Mouse (Mus musculus) hindbrain, embryonic 12.5 days (tissue): ENCODE results near the gene Sh3bgr. TPM values are rescaled to one million over a fixed set of nuclear protein-coding genes. Genes with fewer than 3 reads are reported as not detected.
A peak's percentile ranks its signal among the peaks of the same experiment; 100 is the strongest.

Experiments
- ATAC-seq: fragments of 200-750 bp; cut with Nextera tagmentation; 2 replicates; pipeline ENCODE4 v1.8.0; 2017; ENCODE audit warnings: moderate TSS enrichment; ENCODE audit not compliant: low FRiP score
- H3K27ac ChIP-seq: fragments of 300-500 bp; sonication (generic); 2 replicates; pipeline ENCODE4 v1.5.1; 2016; ENCODE audit warnings: mild to moderate bottlenecking
- H3K27me3 ChIP-seq: fragments of 300-500 bp; sonication (generic); 2 replicates; pipeline ENCODE4 v1.6.1; 2016; ENCODE audit warnings: mild to moderate bottlenecking
- H3K36me3 ChIP-seq: fragments of 300-500 bp; sonication (generic); 2 replicates; pipeline ENCODE4 v1.6.1; 2016; ENCODE audit warnings: mild to moderate bottlenecking
- H3K4me1 ChIP-seq: fragments of 300-500 bp; sonication (generic); 2 replicates; pipeline ENCODE4 v1.6.1; 2016
- H3K4me2 ChIP-seq: fragments of 300-500 bp; sonication (generic); replicated peaks from 2 replicates; pipeline ENCODE4 v1.6.1; 2016; ENCODE audit warnings: mild to moderate bottlenecking
- H3K4me3 ChIP-seq: fragments of 300-500 bp; sonication (generic); 2 replicates; pipeline ENCODE4 v1.5.1; 2016; ENCODE audit warnings: mild to moderate bottlenecking
- H3K9ac ChIP-seq: fragments of 300-500 bp; sonication (generic); 2 replicates; pipeline ENCODE4 v1.6.1; 2016; ENCODE audit warnings: mild to moderate bottlenecking, moderate library complexity
- H3K9me3 ChIP-seq: fragments of 300-500 bp; sonication (generic); replicated peaks from 2 replicates; pipeline ENCODE4 v1.6.1; 2016; ENCODE audit warnings: mild to moderate bottlenecking
- WGBS: fragments of 180-500 bp; shearing (Covaris S2); methylation state at CpG from one replicate; pipeline ENCODE4 v1.1.7; 2016; 5-methylcytosine and 5-hydroxymethylcytosine counted together
- polyA plus RNA-seq: library from polyadenylated mRNA; unstranded; fragments of >200 nt; fragmentation: Nextera tagmentation; extraction: Ambion mirVana; gene quantifications from 2 replicates; pipeline ENCODE4 v1.2.1, GENCODE M21; 2016

Gene Sh3bgr
- polyA plus RNA-seq, 1 experiment from 2014 or later = 3.0 TPM

DNA sequence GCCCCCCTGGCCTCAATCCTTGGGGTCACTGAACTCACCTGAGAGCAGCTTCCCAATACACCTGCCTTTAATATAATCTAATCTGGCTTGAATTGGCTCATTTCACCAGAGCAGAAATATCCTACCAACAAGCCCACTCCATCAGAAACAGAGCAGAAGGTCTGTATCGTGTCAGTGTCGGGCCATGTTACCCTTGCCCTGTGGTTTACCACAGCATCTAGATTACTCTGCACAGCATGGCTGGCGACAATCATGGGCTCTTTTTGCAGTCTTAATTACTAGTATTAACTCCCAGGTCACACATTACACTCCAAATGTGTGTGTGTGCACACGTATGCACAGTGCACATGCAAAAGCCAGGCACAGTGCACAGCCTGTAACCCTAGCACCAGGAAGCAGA lies 31.4 kb upstream of the Sh3bgr start:
- no peaks in the 10 kb centered on the region for H3K4me1 ChIP-seq
- H3K4me2 ChIP-seq = no peak overlapping the region
- H3K9me3 ChIP-seq = no peaks in the 10 kb centered on the region
- H3K27me3 ChIP-seq = no peaks in the 10 kb centered on the region
- ATAC-seq = no peak
- H3K36me3 ChIP-seq = no peaks in the 10 kb centered on the region
- H3K27ac ChIP-seq = no peak overlapping the region
- H3K4me3 ChIP-seq = no peak overlapping the region
- WGBS = 95% methylated on average over 4 of the region's 4 CpGs
- H3K9ac ChIP-seq = no peak overlapping the region

DNA sequence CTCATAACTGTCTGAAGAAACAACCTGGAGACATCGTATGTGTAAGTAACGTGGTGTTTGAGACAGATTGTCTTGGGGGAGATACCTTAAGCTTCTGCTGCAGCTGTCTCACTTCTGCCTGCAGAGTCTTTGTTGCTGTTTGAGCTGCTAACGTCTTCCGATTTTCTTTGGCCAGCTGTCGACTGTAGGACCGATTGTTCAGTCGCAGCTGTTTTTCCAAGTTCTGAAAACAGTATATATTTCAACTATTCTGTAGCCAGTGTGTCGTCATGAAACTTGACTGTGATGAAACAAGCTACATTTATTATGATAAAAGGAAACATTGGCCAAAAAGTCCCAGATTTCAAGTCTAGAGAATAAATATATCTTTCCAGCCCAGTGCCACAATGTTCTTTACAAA lies 26.6 kb upstream of the Sh3bgr start:
- H3K9ac ChIP-seq = no peak overlapping the region
- no peak for ATAC-seq
- WGBS = 79% methylated on average over 8 of the region's 8 CpGs

DNA sequence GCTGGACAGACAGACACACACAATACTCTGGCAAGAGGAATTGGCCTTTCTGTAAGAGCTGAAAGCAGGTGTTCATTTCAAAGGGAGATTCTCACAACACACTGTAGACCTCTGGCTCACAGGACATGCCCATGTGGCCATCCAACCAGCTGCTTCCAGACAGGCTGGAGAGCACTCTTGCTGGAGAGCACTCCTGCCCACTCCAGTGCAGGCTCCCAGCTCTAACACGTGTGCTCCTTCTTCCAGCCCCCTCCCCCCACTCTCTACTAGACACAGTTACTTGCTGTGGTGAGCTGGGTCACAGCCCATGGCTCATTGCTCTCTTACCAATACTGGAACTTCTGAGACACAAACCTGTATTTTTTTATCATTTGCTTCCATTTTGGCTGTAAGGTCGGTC lies 24.9 kb upstream of the Sh3bgr start:
- no peak for ATAC-seq
- H3K27me3 ChIP-seq = no peaks in the 10 kb centered on the region
- WGBS = 42% methylated on average over 2 of the region's 2 CpGs
- H3K4me2 ChIP-seq = no peak overlapping the region
- H3K27ac ChIP-seq = no peak overlapping the region
- H3K4me1 ChIP-seq = peaks cover 3% of the 10 kb centered on the region; the same call in 1 of the 2 replicates
- no peaks in the 10 kb centered on the region; the same call in 1 of the 2 replicates for H3K9me3 ChIP-seq
- no peak overlapping the region for H3K4me3 ChIP-seq
- no peak overlapping the region for H3K9ac ChIP-seq
- no peaks in the 10 kb centered on the region for H3K36me3 ChIP-seq

More for the DNA sequence above, 26.6 kb upstream of the Sh3bgr start:
- Histone ChIP-seq H3K4me3 (no peak overlapping the region), H3K27ac (no peak overlapping the region), H3K36me3 (no peaks in the 10 kb centered on the region), H3K4me1 (peaks cover 3% of the 10 kb centered on the region; the same call in 1 of the 2 replicates), H3K4me2 (no peak overlapping the region), H3K9me3 (no peaks in the 10 kb centered on the region; the same call in 1 of the 2 replicates), H3K27me3 (no peaks in the 10 kb centered on the region)

GRCm38 (mm10) chr16:96179156-96179555 lies 21.1 kb upstream of the Sh3bgr start:
- H3K27me3 ChIP-seq = no peaks in the 10 kb centered on the region
- no peak overlapping the region for H3K9ac ChIP-seq
- H3K27ac ChIP-seq = no peak overlapping the region
- no peak overlapping the region for H3K4me2 ChIP-seq
- H3K4me3 ChIP-seq = no peak overlapping the region
- H3K4me1 ChIP-seq = peaks cover 3% of the 10 kb centered on the region; the same call in 1 of the 2 replicates
- no peaks in the 10 kb centered on the region; the same call in 1 of the 2 replicates for H3K9me3 ChIP-seq
- no peaks in the 10 kb centered on the region for H3K36me3 ChIP-seq
- no peak for ATAC-seq

- Histone ChIP-seq H3K4me2 (no peak overlapping the region), H3K9me3 (peaks cover 5% of the 10 kb centered on the region; the same call in 1 of the 2 replicates), H3K27me3 (no peaks in the 10 kb centered on the region), H3K9ac (no peak overlapping the region), H3K4me3 (no peak overlapping the region), H3K27ac (no peak overlapping the region), H3K36me3 (peaks cover 4% of the 10 kb centered on the region; the same call in 1 of the 2 replicates), H3K4me1 (peaks cover 5% of the 10 kb centered on the region; the same call in 1 of the 2 replicates)
- no peak for ATAC-seq
- 83% methylated on average over 5 of the region's 5 CpGs for WGBS
These were observed 12.6 kb upstream of the Sh3bgr start for GRCm38 (mm10) chr16:96187619-96188018.

DNA sequence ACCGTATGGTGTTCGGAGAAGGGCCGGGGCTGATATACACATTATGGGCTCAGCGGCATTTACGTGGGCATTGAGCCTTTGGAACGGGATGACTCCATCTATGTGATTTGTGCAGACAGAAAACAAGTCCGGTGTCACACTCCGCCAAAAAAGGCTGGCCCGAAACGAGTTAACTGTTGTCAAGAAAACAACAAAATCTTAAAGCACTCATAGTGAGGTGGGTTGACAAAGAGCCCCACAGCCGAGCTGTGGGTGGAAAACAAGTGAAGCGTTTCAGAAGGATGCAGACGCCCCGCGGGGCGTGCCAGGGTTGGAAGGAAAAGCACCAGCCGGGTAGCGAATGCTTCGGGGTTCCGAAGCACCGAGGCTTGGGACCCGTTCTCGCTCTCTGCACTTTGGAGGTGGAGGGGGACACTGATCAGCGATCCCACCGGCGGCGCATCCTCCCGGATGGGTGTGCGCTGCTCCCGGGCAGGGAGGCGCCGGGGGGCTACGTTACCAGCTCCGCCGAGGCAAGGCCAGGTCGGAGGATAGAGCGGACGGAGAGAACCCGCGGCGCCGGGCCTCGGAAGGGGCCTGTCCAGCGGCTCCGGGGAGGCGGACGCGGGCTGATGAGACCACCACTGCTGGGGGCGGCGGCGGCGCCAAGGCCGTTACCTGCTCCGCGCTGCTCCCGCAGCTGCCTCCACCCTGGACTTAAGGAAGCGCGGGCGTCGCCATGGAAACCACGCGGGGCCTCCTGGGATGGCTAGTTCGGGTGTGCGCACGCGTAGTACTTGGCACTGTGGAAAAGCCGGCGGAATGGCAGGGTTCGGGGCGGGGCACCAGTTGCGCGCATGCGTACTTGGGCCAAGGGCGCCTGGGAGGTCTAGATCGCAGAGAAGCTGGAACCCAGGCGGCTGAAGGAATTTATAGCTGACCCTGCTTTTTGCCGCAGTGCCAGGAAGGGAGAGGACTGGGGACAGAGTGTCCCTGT lies 8.4 kb upstream of the Sh3bgr start, which contains the start of gene Lca5l:
Gene Lca5l, minus strand, starts transcription at position 741 of the 976 bp plus-strand sequence.
- Histone ChIP-seq H3K4me1 (peaks cover 5% of the 10 kb centered on the region; the same call in 1 of the 2 replicates), H3K36me3 (no peaks in the 10 kb centered on the region), H3K27ac (peak within 1 kb of the TSS; percentile 71), H3K9me3 (no peaks in the 10 kb centered on the region), H3K4me3 (peak within 1 kb of the TSS; percentile 86), H3K9ac (peak within 1 kb of the TSS; percentile 83), H3K4me2 (peak within 1 kb of the TSS; percentile 70), H3K27me3 (peaks cover 3% of the 10 kb centered on the region; the same call in 1 of the 2 replicates)
- WGBS = under 1% methylated on average over 77 of the region's 77 CpGs
- ATAC-seq = peak; percentile 98

DNA sequence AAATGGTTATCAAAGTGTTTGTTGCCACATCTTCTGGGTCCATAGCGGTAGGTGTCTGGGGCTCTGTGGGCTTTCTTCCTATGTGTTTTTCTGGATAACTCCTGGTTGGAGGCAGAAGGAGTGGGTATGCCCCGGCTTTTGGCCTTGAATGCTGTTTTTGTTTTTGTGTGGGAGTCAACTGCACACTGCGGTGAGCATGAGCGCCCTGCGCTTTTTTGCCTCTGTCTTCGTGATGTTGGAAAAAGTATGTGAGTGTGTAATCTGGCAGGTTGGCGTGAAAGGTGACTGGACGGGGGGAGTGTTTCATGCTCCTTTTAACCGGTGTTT lies 415 bp downstream of the Sh3bgr start:
- H3K9me3 ChIP-seq = no peaks in the 10 kb centered on the region
- peak overlapping the region; percentile 23 for H3K4me3 ChIP-seq
- H3K36me3 ChIP-seq = no peaks in the 10 kb centered on the region
- peaks cover 11% of the 10 kb centered on the region for H3K4me1 ChIP-seq
- ATAC-seq = no peak
- H3K27me3 ChIP-seq = peaks cover 3% of the 10 kb centered on the region; the same call in 1 of the 2 replicates
- H3K27ac ChIP-seq = no peak overlapping the region
- H3K9ac ChIP-seq = peak overlapping the region; percentile 47; the same call in 1 of the 2 replicates
- peak overlapping the region; percentile 53 for H3K4me2 ChIP-seq
- WGBS = 38% methylated on average over 9 of the region's 9 CpGs

DNA sequence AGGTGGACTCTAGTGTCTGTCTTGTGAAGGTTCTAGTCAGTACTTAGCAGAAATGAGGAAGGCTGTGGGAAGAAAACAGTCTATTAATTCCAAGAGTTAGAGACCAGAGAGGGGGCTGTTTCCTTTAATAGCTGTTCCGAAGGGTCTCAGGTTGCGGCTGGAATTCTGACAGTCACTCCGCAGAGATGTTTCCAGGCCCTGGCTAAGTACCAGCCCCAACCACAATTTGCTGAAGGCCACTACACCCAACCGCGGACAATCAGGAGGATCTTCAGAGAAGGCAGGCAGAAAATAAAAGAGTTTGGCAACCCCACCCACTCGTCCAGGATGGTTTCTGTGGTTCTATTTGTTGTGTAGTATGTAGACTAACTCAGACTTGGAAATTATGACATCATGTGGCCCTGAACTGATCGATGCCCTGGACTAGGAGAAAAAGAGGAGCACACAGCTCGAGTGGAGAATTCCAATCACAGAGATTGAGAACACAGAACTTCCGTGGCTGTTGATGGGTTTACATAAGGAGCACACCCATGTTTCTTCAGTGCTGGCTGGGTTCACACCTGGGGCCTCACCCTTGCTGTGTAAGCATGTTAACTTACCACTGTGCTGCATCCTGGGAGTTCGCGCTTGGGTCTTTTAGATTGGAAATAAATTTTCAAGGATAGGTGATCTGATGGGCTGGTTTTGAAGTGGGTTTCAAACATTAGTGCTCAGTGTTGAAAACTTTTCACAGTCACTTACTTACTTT lies 1.4 kb downstream of the Sh3bgr start:
- H3K36me3 ChIP-seq = no peaks in the 10 kb centered on the region
- peaks cover 11% of the 10 kb centered on the region for H3K4me1 ChIP-seq
- no peak overlapping the region for H3K4me2 ChIP-seq
- H3K27ac ChIP-seq = no peak overlapping the region
- WGBS = 82% methylated on average over 11 of the region's 11 CpGs
- H3K9me3 ChIP-seq = no peaks in the 10 kb centered on the region
- H3K9ac ChIP-seq = no peak overlapping the region
- H3K4me3 ChIP-seq = no peak overlapping the region
- ATAC-seq = no peak
- no peaks in the 10 kb centered on the region for H3K27me3 ChIP-seq

- Histone ChIP-seq H3K27ac (no peak overlapping the region), H3K4me3 (no peak overlapping the region), H3K9ac (no peak overlapping the region), H3K27me3 (no peaks in the 10 kb centered on the region), H3K4me1 (no peaks in the 10 kb centered on the region), H3K36me3 (no peaks in the 10 kb centered on the region), H3K9me3 (no peaks in the 10 kb centered on the region), H3K4me2 (no peak overlapping the region)
- no peak for ATAC-seq
- 79% methylated on average over 10 of the region's 10 CpGs for WGBS
These were observed 9.5 kb downstream of the Sh3bgr start for GRCm38 (mm10) chr16:96209789-96210188.

GRCm38 (mm10) chr16:96210856-96211255 lies 10.6 kb downstream of the Sh3bgr start:
- Histone ChIP-seq H3K9ac (no peak overlapping the region), H3K36me3 (no peaks in the 10 kb centered on the region), H3K9me3 (no peaks in the 10 kb centered on the region), H3K4me1 (no peaks in the 10 kb centered on the region), H3K4me2 (no peak overlapping the region), H3K27me3 (no peaks in the 10 kb centered on the region), H3K27ac (no peak overlapping the region), H3K4me3 (no peak overlapping the region)
- no peak for ATAC-seq
- 87% methylated on average over 7 of the region's 7 CpGs for WGBS

DNA sequence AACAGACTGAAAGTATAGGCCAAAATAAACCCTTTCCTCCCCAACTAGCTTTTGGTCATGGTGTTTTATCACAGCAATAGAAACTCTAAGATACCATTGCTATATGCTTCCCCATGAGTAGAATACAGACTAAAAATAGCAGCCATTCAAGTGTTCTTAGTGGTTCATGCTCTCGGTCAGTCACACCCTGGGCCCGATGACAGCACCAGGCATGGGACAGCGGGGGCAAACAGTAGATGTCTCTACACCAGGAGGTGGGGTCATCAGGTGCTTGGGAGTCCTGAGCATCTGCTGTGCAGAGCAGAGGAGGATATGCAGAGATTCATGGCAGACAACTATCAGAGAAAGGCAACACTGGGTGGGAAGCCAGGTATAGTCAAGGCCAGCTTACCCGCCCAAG lies 12.8 kb downstream of the Sh3bgr start:
- 91% methylated on average over 4 of the region's 4 CpGs for WGBS
- H3K27ac ChIP-seq = no peak overlapping the region
- ATAC-seq = no peak

GRCm38 (mm10) chr16:96221491-96221890 lies 21.2 kb downstream of the Sh3bgr start:
- H3K27ac ChIP-seq = no peak overlapping the region
- H3K9ac ChIP-seq = no peak overlapping the region
- no peak overlapping the region for H3K4me3 ChIP-seq
- ATAC-seq = no peak
- no peaks in the 10 kb centered on the region for H3K4me1 ChIP-seq
- H3K9me3 ChIP-seq = no peaks in the 10 kb centered on the region
- no peak overlapping the region for H3K4me2 ChIP-seq
- no peaks in the 10 kb centered on the region for H3K27me3 ChIP-seq
- H3K36me3 ChIP-seq = no peaks in the 10 kb centered on the region
- WGBS = 84% methylated on average over 5 of the region's 5 CpGs

More for the DNA sequence above, 12.8 kb downstream of the Sh3bgr start:
- Histone ChIP-seq H3K36me3 (no peaks in the 10 kb centered on the region), H3K27me3 (no peaks in the 10 kb centered on the region), H3K4me2 (no peak overlapping the region), H3K9ac (no peak overlapping the region), H3K4me1 (no peaks in the 10 kb centered on the region), H3K9me3 (no peaks in the 10 kb centered on the region), H3K4me3 (no peak overlapping the region)
